15 mouse cellular contexts compared by ENCODE assay signal in the genomic region with DNA sequence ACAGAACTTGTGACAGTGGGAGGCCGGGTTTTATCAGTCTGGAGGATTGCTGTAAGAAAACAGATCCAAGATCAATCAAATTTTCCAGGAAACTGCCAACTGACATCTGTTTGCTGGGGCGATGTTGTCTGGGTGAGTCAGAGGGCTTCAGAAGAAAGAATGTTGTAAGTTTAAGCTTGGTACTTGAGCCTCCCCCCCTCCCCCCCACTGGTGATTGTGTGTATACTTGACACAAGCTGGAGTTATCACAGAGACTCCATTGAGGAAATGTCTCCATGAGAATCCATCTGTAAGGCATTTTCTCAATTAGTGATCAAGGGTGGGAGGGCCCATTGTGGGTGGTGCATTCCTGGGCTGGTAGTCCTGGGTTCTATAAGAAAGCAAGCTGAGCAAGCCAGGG.
A peak's percentile ranks its signal among the peaks of the same experiment; 100 is the strongest.
DNase-seq lines count a peak whose midpoint lies in the region; ATAC-seq and TF ChIP-seq lines count a peak whose summit lies in the region.
"Had no signal": no experiment of that assay in that cellular context is flagged by ENCODE, and none has a peak within 500 bp of the region (broad histone marks: within the 10 kb centered on the region; RNA-seq: fewer than 3 reads in every experiment).

No protein-coding gene starts in this region.

- peak; percentile 47 for DNase-seq in lung, postnatal 0 days (ENCODE audit: low spot score)
- no peak for DNase-seq in lung, postnatal 10 days
- DNase-seq in ZHBTc4 (ENCODE audit: low read depth, low spot score), result peak; percentile 19
- DNase-seq in embryonic facial prominence, embryonic 11.5 days (ENCODE audit: low spot score), result peak; percentile 81
- DNase-seq in kidney, postnatal 25 days, result no peak
- DNase-seq in left cerebral cortex, adult 9 months (ENCODE audit: low spot score in 2 of 2), result no peak
- DNase-seq: adrenal gland, postnatal 36 days; cerebellum, adult 11 months; cerebellum, postnatal 36 days; right cerebral cortex, adult 18-20 months; thymus, adult 18-20 months had no signal

- H3K4me3 ChIP-seq in lung, postnatal 0 days (ENCODE audit: low read depth, low read length), result no peak overlapping the region
- no peak overlapping the region for H3K4me3 ChIP-seq in embryonic facial prominence, embryonic 11.5 days (ENCODE audit: low read depth, low read length)
- H3K4me3 ChIP-seq in neural tube, embryonic 15.5 days (replicated peaks), result no peak overlapping the region
- H3K4me3 ChIP-seq: liver, embryonic 15.5 days had no signal

- TF ChIP-seq CTCF in lung, postnatal 0 days (IDR thresholded peaks at IDR 0.05), result no peak

- no peak overlapping the region for H3K4me2 ChIP-seq in lung, postnatal 0 days (replicated peaks; ENCODE audit: low read depth, low read length)
- no peak overlapping the region for H3K4me2 ChIP-seq in embryonic facial prominence, embryonic 11.5 days (ENCODE audit: low read depth, low read length)
- H3K4me2 ChIP-seq in neural tube, embryonic 15.5 days, result no peak overlapping the region
- H3K4me2 ChIP-seq: liver, embryonic 15.5 days had no signal

- peak; percentile 44; the same call in 1 of the 2 replicates for ATAC-seq in lung, postnatal 0 days
- no peak; the same call in 1 of the 2 replicates for ATAC-seq in embryonic facial prominence, embryonic 11.5 days (replicated peaks; ENCODE audit: insufficient number of reproducible peaks, low FRiP score, low TSS enrichment, low read depth)
- no peak for ATAC-seq in neural tube, embryonic 15.5 days (ENCODE audit: low FRiP score)
- ATAC-seq: activated CD4-positive, CD25-positive, alpha-beta regulatory T cell, adult 4 months; inflammation-experienced regulatory T-cells, adult 6 months had no signal

- H3K36me3 ChIP-seq in lung, postnatal 0 days (ENCODE audit: insufficient read depth, low read length), result no peaks in the 10 kb centered on the region
- H3K36me3 ChIP-seq in embryonic facial prominence, embryonic 11.5 days (replicated peaks; ENCODE audit: control insufficient read depth, insufficient read depth, low read depth, low read length), result no peaks in the 10 kb centered on the region
- H3K36me3 ChIP-seq in neural tube, embryonic 15.5 days, result no peaks in the 10 kb centered on the region
- H3K36me3 ChIP-seq: liver, embryonic 15.5 days had no signal

- H3K27ac ChIP-seq in lung, postnatal 0 days (ENCODE audit: low read length), result no peak overlapping the region
- no peak overlapping the region for H3K27ac ChIP-seq in embryonic facial prominence, embryonic 11.5 days (replicated peaks; ENCODE audit: low read depth, low read length)
- no peak overlapping the region for H3K27ac ChIP-seq in neural tube, embryonic 15.5 days (replicated peaks)
- H3K27ac ChIP-seq: liver, embryonic 15.5 days had no signal

- no peak for TF ChIP-seq EP300 in lung, postnatal 0 days (IDR thresholded peaks at IDR 0.05)

- 6% methylated on average over 2 of the region's 2 CpGs for WGBS in lung, postnatal 0 days
- WGBS in embryonic facial prominence, embryonic 11.5 days, result 12% methylated on average over 2 of the region's 2 CpGs
- 68% methylated on average over 2 of the region's 2 CpGs for WGBS in neural tube, embryonic 15.5 days

- H3K9ac ChIP-seq in lung, postnatal 0 days (replicated peaks; ENCODE audit: low read depth), result no peak overlapping the region
- no peak overlapping the region for H3K9ac ChIP-seq in embryonic facial prominence, embryonic 11.5 days (replicated peaks; ENCODE audit: low read length)
- H3K9ac ChIP-seq in neural tube, embryonic 15.5 days (replicated peaks), result no peak overlapping the region
- H3K9ac ChIP-seq: liver, embryonic 15.5 days had no signal

- no peaks in the 10 kb centered on the region for H3K9me3 ChIP-seq in lung, postnatal 0 days (ENCODE audit: low read length)
- no peaks in the 10 kb centered on the region for H3K9me3 ChIP-seq in embryonic facial prominence, embryonic 11.5 days (replicated peaks; ENCODE audit: control insufficient read depth, low read length)
- H3K9me3 ChIP-seq in neural tube, embryonic 15.5 days (replicated peaks), result no peaks in the 10 kb centered on the region
- H3K9me3 ChIP-seq: liver, embryonic 15.5 days had no signal

- no peaks in the 10 kb centered on the region for H3K4me1 ChIP-seq in lung, postnatal 0 days (ENCODE audit: insufficient read depth, low read depth, low read length)
- H3K4me1 ChIP-seq in embryonic facial prominence, embryonic 11.5 days (ENCODE audit: control insufficient read depth, insufficient read depth, low read length), result no peaks in the 10 kb centered on the region
- H3K4me1 ChIP-seq in neural tube, embryonic 15.5 days, result peaks cover 6% of the 10 kb centered on the region; the same call in 1 of the 2 replicates
- H3K4me1 ChIP-seq: liver, embryonic 15.5 days had no signal

- no peaks in the 10 kb centered on the region for H3K27me3 ChIP-seq in lung, postnatal 0 days (replicated peaks; ENCODE audit: insufficient read depth, low read length)
- no peaks in the 10 kb centered on the region for H3K27me3 ChIP-seq in embryonic facial prominence, embryonic 11.5 days (ENCODE audit: control insufficient read depth, insufficient read depth, low read length)
- no peaks in the 10 kb centered on the region for H3K27me3 ChIP-seq in neural tube, embryonic 15.5 days (replicated peaks)
- H3K27me3 ChIP-seq: liver, embryonic 15.5 days had no signal

Comparison
In these comparisons a context has a peak if more than half of its experiments do, and no peak if none do; other contexts are left out.
1. DNase-seq: peak in lung, postnatal 0 days (single experiment), ZHBTc4 (single experiment) and embryonic facial prominence, embryonic 11.5 days (single experiment); none in lung, postnatal 10 days (single experiment), kidney, postnatal 25 days (0 of 2) and left cerebral cortex, adult 9 months (0 of 2).